Mouse (Mus musculus): ENCODE data around the gene Tmem163.

Gene Tmem163

DNA sequence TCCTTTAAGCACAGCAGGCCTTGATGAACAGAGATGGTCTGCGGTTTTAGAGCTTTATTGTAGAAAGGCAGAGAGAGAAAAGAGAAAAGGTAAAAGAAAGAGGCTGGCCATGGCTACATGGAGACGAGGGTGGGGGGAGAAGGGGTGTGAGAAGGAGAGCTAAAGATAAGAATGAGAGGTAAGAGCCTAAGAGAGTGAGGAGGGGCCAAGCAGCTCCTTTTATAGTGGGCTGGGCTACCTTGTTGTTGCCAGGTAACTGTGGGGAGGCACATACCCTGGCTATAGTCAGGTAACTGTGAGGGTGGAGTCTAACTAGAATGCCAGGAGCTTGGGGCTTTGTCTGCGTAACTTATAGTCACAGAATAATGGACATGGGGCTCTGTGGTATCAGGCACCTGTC is 110.7 kb downstream of the Tmem163 start:
- DNase-seq (ENCODE audit: low read depth, low spot score): no peak

DNA sequence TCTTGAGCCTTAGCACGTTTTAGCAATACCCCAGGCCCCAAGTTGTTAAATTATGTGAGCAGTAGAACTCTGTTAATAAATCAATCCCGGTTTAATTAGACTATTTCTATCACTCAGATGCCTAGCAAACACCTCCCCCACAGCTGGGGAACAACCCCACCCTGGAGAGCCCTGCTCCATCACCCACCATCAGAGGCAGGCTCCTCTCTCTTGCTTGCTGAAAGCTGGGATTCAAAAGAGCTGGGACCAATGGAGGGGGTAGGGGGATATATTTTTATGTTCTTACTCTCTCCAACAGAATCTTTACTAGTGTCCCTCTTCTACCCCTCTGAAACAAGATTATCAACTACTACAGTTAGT is 122.9 kb downstream of the Tmem163 start:
- no peak for DNase-seq (ENCODE audit: low read depth, low spot score)

DNA sequence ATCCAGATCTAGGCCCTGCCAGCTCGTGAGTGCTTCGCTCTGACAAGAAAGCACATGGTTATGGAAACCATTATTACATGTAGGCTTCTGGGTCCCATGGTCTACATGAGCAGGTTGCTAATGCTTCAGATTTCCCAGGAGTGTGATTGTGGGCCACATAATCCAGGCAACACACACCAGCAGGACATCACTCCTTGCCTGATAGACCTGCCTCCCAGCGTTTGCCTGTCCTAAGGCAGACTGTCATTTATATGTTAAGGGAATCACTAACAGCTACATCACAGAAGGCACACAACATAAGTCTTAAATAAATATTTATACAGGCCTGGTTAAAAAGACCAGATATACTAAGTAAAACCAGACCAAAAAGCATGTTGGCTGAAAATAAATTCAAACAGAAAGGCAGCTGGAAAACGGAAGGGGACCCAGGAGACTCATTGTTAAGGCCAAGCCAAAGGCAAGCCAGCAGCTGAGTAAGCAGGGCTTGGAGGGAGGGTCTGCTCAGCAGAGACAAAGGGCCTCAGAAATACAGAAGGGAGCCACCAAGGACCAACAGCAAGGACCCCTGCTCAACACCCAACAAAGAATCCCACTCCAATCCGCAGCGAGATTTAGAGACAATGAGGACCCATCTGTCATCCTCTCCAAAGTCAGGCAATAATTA is 123.4 kb downstream of the Tmem163 start:
- DNase-seq (ENCODE audit: low read depth, low spot score): no peak

DNA sequence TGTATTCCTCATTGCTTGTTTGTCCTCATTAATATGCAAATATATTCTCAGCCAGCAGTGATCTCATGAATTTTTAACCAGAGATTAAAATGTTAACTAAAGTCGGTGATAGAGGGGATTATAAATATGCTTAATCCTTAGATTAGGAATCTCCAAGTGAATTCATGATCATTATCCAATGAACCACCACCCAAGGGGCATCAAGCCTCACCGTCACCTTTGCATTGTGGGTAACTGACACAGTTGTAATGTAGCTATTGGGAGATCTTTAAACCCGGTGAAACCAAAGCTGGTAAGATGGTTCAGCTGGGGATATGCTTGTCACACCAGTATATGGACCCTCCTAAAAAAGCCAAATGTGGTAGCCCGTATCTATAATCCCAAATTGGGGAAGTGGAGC is 131.3 kb downstream of the Tmem163 start:
- DNase-seq (ENCODE audit: low read depth, low spot score): no peak

DNA sequence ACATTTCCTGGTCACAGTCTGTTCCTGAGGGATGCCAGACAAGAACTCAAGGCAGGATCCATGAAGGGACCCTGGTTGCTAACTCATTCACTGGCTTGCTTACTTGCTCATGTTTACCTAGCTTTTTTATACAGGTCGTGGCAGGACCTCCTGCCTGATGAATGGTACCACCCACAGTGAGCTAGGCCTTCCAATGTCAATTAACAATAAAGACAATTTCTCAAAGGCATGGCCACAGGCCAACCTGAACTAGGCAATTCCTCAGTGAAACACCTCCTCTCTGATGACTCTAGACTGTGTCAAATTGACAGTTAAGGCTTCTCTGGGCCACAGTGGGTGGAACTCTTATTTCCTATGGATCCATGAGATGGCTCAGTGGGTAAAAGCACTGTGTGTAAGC is 136.6 kb downstream of the Tmem163 start:
- DNase-seq (ENCODE audit: low read depth, low spot score): no peak

DNA sequence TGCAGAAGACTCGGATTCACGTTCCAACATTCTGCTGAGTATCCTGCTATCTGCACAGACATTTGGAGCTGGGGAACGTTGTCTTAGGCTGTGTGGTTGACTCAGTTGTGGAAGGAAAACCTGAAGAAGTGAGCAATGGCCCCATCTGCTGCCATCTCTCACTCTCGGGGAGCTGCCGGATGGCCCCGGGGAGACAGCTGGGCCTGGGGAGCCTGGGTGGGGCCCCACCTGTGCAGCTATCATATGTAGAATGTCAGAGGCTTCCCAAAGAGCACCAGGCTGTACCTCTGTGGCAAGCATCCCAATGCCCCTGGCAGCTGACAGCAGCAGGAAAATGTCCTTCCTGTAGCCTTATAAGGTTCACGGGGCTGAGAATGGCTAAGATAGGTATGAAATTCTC is 137.4 kb downstream of the Tmem163 start:
- DNase-seq (ENCODE audit: low read depth, low spot score): no peak

DNA sequence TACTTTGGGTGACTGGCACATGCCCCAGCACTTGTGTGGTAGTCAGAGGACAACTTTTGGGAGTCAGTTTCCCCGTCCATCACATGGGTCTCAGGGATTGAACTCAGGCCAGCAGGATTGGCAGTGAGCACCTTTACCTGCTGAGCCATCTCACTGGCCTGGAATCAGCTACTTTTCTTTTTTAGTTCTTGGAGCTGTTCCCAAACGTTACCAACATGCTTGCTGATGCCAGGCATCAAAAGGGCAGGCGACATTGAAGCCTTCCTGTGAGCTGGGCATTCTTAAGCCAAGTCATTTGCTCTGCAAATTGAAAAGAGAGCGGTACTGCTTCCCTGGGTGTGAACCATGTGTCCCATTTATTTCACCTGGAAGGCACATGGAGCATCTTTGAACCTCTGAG is 137.8 kb downstream of the Tmem163 start:
- no peak for DNase-seq (ENCODE audit: low read depth, low spot score)

DNA sequence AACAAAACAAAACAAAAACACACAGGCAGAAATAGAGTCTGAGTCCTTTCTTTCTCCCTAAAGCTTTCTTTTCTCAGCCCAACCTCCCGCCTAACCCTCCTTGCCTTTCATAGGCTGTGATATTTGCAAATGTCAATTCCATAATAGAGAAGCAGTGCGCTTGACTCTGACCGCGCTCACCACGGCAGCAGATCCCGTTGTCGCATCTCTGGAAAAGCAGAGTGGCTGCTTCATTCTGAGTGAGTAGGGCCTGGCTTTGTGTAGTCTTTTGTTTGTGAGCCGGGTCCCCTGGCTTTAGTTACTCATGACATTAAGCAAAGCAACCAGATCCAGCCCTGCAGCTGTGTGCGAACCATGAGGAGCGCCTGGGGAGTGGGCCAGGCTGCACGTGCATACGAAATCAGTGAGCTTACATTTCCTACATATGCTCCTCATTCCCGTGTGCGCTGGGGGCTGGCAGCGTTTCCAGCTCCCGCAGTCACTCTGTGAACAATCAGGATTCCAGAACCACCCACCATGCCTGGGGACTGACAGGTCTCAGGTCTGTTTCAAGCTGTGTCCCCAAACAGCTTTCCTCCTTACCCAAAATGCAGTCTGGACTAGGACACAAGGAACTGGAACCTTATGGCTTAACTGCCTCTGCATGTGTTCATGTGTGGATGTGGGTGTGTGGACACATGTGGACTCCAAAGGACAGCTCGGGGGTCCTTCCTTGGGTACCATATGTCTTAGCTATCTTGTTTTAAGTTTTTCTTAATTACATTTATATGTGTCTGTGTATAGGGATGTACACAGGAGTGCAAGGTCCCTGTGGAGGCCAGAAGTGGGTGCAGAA is 141.9 kb downstream of the Tmem163 start:
- DNase-seq (ENCODE audit: low read depth, low spot score): no peak

DNA sequence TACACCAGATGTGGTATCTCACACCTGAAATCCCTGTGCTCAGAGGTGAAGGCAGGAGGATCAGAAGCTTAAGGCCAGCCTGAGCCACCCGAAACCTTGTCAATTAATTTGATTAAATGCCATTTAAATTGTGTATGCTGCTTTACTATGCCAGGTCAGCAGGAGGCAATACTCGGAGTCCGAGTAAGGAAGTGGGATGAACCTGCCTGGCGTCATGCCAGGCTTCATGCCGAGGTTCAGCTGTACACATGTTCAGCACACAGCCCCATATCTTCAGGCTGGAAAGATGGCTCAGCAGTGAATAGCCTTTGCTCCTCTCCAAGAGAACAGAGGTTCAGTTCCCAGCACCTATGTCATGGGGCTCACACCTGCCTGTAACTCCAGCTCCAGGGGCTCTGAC is 142.9 kb downstream of the Tmem163 start:
- no peak for DNase-seq (ENCODE audit: low read depth, low spot score)

DNA sequence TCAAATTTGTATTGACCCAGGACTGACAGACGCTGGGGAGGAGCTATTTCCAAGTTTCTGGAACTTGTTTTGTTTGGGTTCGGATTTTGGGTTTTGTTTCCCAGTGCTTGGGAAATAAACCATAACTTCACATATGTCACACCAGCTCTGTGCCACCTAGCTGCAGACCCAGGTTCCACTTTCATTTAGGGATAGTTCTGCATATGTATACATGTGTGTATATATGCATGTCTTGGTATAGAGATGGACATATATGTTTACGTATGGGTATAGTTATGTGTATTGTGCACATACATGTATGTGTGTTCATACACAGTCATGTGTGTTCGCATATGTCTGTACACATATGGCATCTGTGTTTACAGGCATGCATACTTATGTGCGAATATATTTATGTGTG is 147.6 kb downstream of the Tmem163 start:
- no peak for DNase-seq (ENCODE audit: low read depth, low spot score)

DNA sequence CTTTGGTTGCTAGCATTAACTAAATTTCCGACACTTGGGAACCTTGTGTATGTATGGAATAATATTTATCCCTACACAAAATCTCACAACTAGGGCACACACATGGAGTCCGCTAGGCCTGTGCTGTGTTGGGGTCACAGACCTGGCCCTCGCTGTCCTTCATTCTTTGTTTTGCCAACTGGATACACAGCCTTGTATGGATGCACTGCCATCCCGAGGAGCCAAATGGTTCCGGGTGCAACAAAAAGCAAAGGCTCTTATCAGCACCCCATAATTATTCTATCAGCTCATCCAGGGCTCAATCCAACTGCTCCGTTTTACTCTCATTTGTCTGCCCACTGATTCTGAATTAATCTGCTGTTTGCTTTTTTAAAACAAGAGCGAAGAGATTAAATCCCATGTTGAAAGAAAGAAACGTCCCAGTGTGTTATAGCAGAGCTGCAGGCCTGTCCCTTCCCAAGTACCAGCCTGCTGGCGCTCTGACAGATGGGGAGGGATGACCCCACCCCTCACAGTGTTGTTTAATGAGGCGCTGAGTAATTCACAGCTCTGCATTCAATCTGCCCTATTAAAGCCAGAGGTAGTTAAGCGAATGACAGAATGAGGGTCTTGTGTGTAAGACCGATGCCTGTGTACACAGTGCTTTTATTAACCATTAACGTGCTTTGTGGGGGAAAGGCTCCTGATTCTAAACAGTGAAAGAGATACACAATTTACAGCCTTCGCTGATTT is 148.3 kb downstream of the Tmem163 start:
- DNase-seq (ENCODE audit: low read depth, low spot score): no peak

DNA sequence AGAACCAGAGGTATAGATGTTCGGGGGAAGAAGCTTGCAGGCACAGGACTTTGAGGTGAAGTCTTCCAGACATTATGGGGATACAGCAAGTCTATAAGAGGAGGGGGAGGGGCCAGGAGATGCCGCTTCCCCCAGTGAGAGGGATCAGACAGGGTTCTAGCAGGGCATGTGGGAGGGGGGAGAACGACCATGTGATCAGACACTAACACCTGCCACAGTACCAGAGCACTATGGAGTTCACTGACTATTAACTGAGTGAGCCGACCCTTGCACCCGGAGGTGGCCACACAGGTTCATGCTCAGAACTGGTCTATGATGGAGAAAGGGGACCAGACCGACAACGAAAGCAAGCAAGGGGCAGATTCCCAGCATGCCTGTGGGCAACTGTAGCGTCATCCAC is 156.0 kb downstream of the Tmem163 start:
- no peak for DNase-seq (ENCODE audit: low read depth, low spot score)

DNA sequence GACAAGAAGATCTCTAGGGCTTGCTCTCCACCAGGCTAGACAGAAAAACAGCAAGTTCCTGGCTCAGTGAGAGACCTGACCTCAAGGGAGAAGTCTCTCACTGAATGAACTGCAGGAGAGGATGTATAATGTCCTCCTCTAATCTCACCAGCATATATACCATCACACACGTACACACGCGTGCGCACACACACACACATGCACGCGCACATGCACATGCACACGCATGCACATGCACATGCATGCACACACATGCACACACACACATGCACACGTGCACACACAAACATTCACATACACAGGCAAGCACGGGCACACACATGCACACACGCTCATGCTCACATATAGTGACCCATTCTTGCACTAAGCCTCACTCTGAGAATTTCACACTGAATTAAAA is 164.5 kb downstream of the Tmem163 start:
- no peak for DNase-seq (ENCODE audit: low read depth, low spot score)

DNA sequence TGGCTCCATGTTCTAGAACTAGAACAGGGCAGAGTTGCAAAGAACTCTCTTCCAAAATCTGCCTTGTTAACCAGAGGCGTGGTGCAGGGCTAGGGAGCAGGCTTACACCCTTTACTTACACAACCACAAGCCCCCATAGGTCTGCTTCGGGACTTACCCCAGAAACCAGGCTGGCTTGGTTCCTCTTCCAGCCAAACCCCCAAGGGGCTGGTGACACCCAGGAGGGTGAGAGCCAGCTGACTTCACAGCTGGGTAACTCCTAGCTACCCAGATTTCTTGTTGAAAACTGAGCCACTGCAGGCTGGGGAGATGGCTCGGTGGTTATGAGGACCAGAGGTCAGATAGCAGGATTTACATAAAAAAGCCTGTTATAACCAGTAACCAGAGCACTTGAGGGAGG is 164.9 kb downstream of the Tmem163 start:
- DNase-seq (ENCODE audit: low read depth, low spot score): no peak

DNA sequence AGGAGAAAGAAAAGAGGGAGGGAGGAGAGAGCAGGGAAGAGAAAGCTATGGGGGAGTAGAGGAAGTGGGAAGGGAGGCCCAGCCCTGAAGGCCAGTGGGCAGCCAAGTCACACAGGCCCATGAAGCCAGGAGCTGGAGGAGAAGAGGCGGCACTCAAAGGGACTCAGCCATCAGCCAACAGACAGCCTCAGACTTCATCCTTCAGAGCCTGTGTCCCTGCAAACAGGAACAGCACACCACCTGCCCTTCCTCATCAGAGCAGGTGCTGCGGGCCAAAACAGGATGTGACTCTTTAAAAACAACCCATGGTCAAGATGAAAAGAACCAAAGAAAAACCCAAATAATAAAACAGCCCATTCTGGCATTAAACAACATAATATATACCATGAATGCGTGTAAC is 165.7 kb downstream of the Tmem163 start:
- DNase-seq (ENCODE audit: low read depth, low spot score): no peak

DNA sequence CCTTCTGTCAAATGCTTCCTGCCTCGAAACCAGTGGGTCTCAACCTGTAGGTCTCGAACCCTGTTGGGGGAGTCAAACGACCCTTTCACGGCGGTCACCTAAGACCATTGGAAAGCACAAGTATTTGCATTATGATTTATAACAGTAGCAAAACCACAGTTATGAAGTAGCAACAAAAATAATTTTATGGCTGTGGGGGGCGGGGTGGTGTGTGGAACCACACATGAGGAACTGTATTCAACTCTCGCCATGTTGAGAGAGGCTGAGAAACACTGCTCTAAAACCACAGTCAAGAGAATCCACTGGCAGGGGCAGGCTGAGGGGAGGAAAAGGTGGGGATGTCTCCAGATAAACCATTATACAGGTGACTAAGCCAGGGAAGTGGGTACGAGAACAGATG is 166.2 kb downstream of the Tmem163 start:
- DNase-seq (ENCODE audit: low read depth, low spot score): no peak

DNA sequence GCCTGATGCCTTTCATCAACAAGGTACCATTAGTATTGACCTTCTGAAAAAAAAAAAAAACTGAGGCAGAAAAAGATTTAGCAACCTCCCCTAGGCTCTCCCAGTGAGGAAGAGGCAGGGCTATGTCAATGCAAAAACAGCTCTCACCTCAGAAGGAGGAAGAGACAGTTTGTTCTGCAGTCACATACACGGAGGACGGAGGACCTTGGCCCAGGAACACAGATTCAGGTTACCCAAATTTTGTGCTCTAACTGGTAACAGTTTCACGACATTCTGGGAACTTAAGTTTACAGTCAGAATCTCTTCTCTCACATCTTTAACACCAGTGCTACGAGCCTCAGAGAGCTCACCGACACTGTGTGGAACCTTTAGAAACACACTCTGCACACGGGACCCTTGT is 166.6 kb downstream of the Tmem163 start:
- DNase-seq (ENCODE audit: low read depth, low spot score): no peak

DNA sequence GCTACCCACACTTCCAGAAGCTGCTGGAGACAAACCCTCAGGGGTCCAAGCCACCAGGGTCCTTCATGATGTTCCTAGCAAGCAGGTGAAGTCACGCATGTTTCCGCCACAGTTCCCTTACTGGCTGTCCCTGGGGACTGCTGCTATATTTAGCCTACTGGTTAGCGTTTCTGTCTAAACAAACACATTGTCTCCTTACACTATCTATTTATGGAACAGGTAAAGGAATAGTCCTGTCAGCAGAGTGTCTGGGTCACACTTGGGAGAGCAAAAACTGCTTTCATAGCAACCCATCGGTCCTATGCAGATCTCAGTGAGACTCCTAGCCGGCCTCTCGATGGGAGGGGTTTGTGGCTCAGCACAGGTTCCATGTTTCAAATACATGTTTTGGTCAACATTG is 168.0 kb downstream of the Tmem163 start:
- DNase-seq (ENCODE audit: low read depth, low spot score): no peak

DNA sequence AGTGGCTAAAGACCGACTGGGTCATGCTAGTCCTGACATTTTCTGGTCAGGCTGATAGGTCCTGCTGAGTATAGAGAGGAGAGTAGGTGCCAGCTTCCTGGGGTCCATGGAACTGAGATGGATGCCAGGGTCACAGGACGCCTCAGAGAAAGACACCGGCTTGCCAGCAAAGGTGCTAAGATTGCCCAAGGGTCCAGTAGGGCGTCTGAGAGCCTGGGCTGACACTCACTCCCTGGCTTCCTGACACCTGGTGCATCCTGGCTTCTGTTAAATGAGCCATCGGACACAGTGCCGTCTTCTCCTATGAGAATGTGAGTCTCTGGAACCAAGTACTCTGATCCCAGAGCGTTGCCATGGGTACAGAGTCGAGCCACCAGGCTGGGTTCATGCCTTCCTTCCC is 170.4 kb downstream of the Tmem163 start:
- no peak for DNase-seq (ENCODE audit: low read depth, low spot score)

DNA sequence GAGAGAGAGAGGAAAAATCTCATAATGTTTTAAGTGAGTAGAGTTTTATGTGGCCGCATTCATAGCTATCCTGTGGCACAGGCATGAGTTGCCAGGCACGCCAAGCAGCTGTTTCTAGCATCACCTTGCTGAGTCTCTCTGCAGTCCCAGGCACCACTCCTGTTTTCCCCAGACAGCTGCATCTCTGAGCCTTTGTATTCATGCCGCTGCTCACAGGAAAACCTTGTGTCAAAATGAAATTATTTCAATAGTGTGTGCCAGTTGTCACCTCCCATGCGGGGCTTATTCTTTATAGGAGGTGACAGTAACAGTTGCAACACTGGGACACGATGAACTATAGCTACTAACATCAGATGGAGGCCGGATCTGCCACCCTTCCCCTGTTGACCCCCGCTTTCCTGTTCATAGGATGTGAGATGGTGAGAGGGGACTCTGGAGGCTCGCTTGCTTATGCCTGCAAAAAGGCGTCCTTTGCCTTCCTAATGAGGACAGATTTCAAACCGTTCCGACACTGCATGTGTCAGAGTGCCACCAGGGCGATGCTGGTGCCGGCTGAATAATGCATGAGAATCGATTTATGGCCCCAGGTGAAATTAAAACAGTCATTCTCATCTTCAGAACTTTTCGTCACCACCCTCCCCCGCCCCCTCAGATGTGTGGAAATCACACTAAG is 171.1 kb downstream of the Tmem163 start:
- DNase-seq (ENCODE audit: low read depth, low spot score): no peak

DNA sequence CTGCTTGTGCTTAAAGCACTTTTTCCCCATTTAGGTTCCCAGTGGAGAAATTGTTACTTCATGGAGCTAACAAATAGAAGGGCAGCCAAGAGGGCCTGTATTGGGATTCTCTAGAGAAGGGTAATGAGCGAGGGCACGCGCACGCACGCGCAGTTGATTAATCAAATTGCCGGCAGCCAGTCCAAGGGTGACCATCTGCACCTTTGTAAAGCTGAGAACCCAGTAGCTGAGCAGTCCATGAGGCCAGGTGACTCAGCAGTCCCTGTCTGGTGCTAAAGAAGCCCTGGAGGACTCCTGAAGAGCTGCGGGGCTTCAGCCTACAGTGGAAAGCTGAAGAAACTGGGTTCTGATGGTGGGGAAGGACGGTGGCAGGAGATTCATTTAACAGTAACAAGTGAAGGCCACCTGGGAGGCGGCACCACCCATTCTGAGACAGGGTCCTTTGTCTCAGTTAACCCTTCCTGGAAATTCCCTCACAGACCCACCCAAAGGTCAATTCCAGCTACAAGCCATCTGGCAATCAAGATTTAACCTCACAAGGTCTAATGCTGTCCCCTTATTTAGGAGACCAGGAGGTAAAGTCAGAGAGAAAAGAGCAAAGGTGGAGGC is 172.2 kb downstream of the Tmem163 start:
- peak; percentile 32 for DNase-seq (ENCODE audit: low read depth, low spot score)

DNA sequence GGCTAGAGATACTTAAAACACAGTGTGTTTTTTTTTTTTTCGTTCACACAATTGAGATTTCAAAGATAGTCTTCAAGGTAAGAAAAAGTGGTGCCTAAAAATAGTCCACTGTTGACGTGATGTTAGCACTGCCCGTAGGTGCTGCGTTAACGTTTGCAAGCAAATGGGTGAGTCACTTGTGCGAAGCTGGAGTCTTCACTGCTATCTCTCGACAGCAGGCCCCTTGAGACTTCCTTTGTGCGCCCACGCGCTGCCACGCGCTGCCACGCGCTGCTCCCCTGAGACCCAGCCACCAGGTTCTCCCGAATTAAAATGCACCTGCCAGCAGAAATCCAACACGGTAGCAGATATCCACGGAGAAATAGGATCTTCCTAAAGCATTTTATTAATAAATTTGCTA is 178.6 kb downstream of the Tmem163 start:
- no peak for DNase-seq (ENCODE audit: low read depth, low spot score)
